Mouse (Mus musculus): ENCODE results near the gene Snx32.

DNA sequence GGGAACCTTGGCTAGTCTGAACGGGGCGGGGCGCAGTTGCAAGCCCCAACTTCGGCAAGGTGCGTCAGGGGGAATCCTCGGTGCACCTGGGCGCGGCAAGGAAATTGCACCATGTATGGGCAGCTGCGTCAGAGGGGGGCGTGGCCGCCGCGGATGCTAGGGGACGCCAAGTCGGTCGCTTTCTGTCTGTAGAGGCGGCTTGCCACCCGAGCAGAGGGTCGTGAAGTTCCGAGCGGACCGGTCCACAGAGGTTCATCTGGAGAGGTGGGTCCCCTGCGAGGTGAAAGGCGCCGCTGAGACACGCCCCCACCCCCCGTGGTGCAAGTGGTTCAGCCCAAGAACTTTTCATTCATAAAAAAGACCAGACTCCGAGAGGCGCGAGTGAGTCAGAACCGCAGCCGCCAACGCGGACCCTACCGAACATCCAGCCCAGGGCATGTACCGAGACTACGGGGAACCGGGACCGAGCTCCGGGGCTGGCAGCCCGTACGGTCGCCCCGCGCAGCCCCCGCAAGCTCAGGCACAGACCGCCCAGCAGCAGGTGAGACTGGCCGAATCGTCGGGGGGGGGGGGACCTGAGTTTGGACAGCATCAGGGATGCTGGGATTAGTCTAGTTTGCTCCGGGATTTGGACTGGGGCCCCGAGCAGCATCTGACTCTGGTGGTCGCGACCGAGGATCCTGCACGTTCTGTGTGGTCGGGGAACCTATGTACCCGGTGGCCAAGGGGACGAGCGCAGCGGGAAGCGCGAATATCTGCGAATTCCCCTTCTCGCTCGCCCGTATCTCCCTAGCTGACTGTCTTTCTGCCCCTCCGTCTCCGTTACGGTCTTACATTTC, 62.6 kb downstream of the Snx32 start, which contains the start of gene Fosl1:
- TF ChIP-seq CTCF (IDR thresholded peaks at IDR 0.05; ENCODE audit: borderline replicate concordance, insufficient read depth, low read length) (no peak), POLR2A (IDR thresholded peaks at IDR 0.05; ENCODE audit: low read depth, low read length) (peak; percentile 81)
